Mouse (Mus musculus): ENCODE results near the gene Olfr710.
A peak's percentile ranks its signal among the peaks of the same experiment; 100 is the strongest.
"Not testable (repeated sequence)": the region's sequence is repeated elsewhere in the genome, so short reads cannot be mapped to it uniquely, and the experiment has no call there.

The Olfr710 gene

GRCm38 (mm10) chr7:106948212-106948611 is at the start of gene Olfr710:
TSS of gene Olfr710 (minus strand) at chr7:106948312.
- no peak for DNase-seq (ENCODE audit: low spot score)

- no peak for DNase-seq (ENCODE audit: low spot score)
Measured at GRCm38 (mm10) chr7:106985236-106985635, 37.1 kb upstream of the Olfr710 start.

GRCm38 (mm10) chr7:106975353-106975752 is 27.2 kb upstream of the Olfr710 start, which contains the start of gene Olfr711:
TSS of gene Olfr711 (minus strand) at chr7:106975453.
- no peak for DNase-seq (ENCODE audit: low spot score)

GRCm38 (mm10) chr7:106967503-106967902 is 19.4 kb upstream of the Olfr710 start:
- peak; percentile 13 for DNase-seq (ENCODE audit: low spot score)

GRCm38 (mm10) chr7:106963837-106964236 is 15.7 kb upstream of the Olfr710 start, which contains the start of gene Olfr6:
TSS of gene Olfr6 (minus strand) at chr7:106963937.
- DNase-seq (ENCODE audit: low spot score), result no peak

- DNase-seq (ENCODE audit: low spot score), result no peak
Measured at GRCm38 (mm10) chr7:106932119-106932518, 16.0 kb downstream of the Olfr710 start, which contains the start of gene Olfr709-ps1. TSS of gene Olfr709-ps1 (minus strand) at chr7:106932219.

GRCm38 (mm10) chr7:106920961-106921360 is 27.2 kb downstream of the Olfr710 start:
- DNase-seq (ENCODE audit: low spot score), result not testable (repeated sequence)

- no peak for DNase-seq (ENCODE audit: low spot score)
Measured at GRCm38 (mm10) chr7:106907676-106908075, 40.4 kb downstream of the Olfr710 start, which contains the start of gene Olfr1532-ps1. TSS of gene Olfr1532-ps1 (plus strand) at chr7:106908001.

GRCm38 (mm10) chr7:106901141-106901540 is 47.0 kb downstream of the Olfr710 start, which contains the start of gene Olfr707:
TSS of gene Olfr707 (minus strand) at chr7:106901241.
- not testable (repeated sequence) for DNase-seq (ENCODE audit: low spot score)

Data from c-Kit-positive CD71-positive TER-119-positive erythroid progenitor cells, embryonic 14.5 days (primary cell).